Mouse (Mus musculus) G1E (cell line): ENCODE measurements around the gene Arhgef18. TPM values are rescaled to one million over a fixed set of nuclear protein-coding genes. Genes with fewer than 3 reads are reported as not detected.
A peak's percentile ranks its signal among the peaks of the same experiment; 100 is the strongest.

Experiments used
- ATAC-seq: 2 replicates; pipeline ENCODE4 v1.8.0; 2016; ENCODE audit warnings: mild to moderate bottlenecking; ENCODE audit not compliant: insufficient number of reproducible peaks, poor library complexity, low FRiP score, severe bottlenecking; ENCODE audit errors: extremely low read depth
- DNase-seq: peaks from one replicate; pipeline ENCODE4 v3.0.0; 2012; ENCODE audit warnings: low spot score
- H3K27me3 ChIP-seq: 2 replicates; pipeline ENCODE4 v1.6.1; 2012; ENCODE audit warnings: mild to moderate bottlenecking, low read length, inconsistent platforms; ENCODE audit not compliant: insufficient read depth
- H3K36me3 ChIP-seq: replicated peaks from 2 replicates; pipeline ENCODE3; 2012; ENCODE audit warnings: mild to moderate bottlenecking, inconsistent platforms
- H3K4me1 ChIP-seq: 2 replicates; pipeline ENCODE4 v1.6.1; 2012; ENCODE audit warnings: low read depth, low read length, inconsistent platforms, mixed read lengths; ENCODE audit not compliant: insufficient read depth
- H3K4me3 ChIP-seq: 2 replicates; pipeline ENCODE4 v1.5.1; 2012; ENCODE audit warnings: low read depth, mild to moderate bottlenecking, inconsistent platforms, low read length, moderate library complexity, mixed read lengths
- H3K9me3 ChIP-seq: replicated peaks from 2 replicates; pipeline ENCODE4 v1.6.1; 2012; ENCODE audit warnings: inconsistent platforms
- CTCF ChIP-seq: IDR thresholded peaks from 2 replicates; pipeline ENCODE4 v1.5.1; 2012; ENCODE audit warnings: low read depth, low read length, inconsistent platforms, mixed read lengths
- GATA1 ChIP-seq: IDR thresholded peaks from 2 replicates; pipeline ENCODE4 v1.6.1; 2012; ENCODE audit warnings: borderline replicate concordance, low read length, inconsistent platforms, mixed read lengths
- GATA2 ChIP-seq: IDR thresholded peaks from 2 replicates; pipeline ENCODE4 v1.6.1; 2012; ENCODE audit warnings: low read depth, low read length, inconsistent platforms, borderline replicate concordance
- POLR2AphosphoS5 ChIP-seq: IDR thresholded peaks from 2 replicates; pipeline ENCODE4 v1.6.1; 2012; ENCODE audit warnings: low read depth, low read length, inconsistent platforms; ENCODE audit not compliant: insufficient replicate concordance
- TAL1 ChIP-seq: conservative IDR thresholded peaks from 2 replicates; pipeline ENCODE4 v1.6.1; 2012; ENCODE audit warnings: low read depth, low read length, inconsistent platforms, mixed read lengths
- polyA plus RNA-seq: library from polyadenylated mRNA; stranded (reverse); fragments of >175 nt; gene quantifications from 2 replicates; pipeline ENCODE4 v1.2.3, GENCODE M21; 2012
- total RNA-seq, 2 experiments: library from RNA; stranded (forward) in 1 of 2; stranded (reverse) in 1 of 2; fragments of 200-1000 nt in 1 of 2; fragments of >200 nt in 1 of 2; fragmentation: Nextera tagmentation in 1 of 2; gene quantifications; 2 replicates each; pipeline ENCODE4 v1.2.3; 2014 to 2017

Gene Arhgef18
- 13.0 and 13.1 TPM in 2 replicates for total RNA-seq (2014; fragmentation: Nextera tagmentation)
- total RNA-seq (2017): 12.4 and 13.3 TPM in 2 replicates
- polyA plus RNA-seq: 37.6 and 47.7 TPM in 2 replicates

GRCm38 (mm10) chr8:3392771-3393710, at the start of gene Arhgef18:
Arhgef18 (plus strand) TSS chr8:3393006.
- no peak for TF ChIP-seq TAL1
- TF ChIP-seq POLR2AphosphoS5: no peak
- no peak for TF ChIP-seq GATA2
- TF ChIP-seq GATA1: no peak
- TF ChIP-seq CTCF: no peak
- Histone ChIP-seq H3K9me3 (no peaks in the 10 kb centered on the region), H3K4me3 (peak within 1 kb of the TSS; percentile 81), H3K36me3 (peaks cover 38% of the 10 kb centered on the region), H3K4me1 (peaks cover 67% of the 10 kb centered on the region), H3K27me3 (peaks cover 5% of the 10 kb centered on the region; the same call in 1 of the 2 replicates)
- ATAC-seq (peak; percentile 98), DNase-seq (peak; percentile 78)

- no peaks in the 10 kb centered on the region for H3K36me3 ChIP-seq
- no peak overlapping the region for H3K4me3 ChIP-seq
- ATAC-seq (no peak), DNase-seq (no peak)
- H3K9me3 ChIP-seq: no peaks in the 10 kb centered on the region
- TF ChIP-seq POLR2AphosphoS5: no peak
- TF ChIP-seq TAL1: no peak
- no peak for TF ChIP-seq GATA2
- TF ChIP-seq CTCF: no peak
- no peak for TF ChIP-seq GATA1
- 0 out of 2 replicates have a peak, but pooled peaks cover 2% of the 10 kb centered on the region for H3K27me3 ChIP-seq
- peaks cover 3% of the 10 kb centered on the region; the same call in 1 of the 2 replicates for H3K4me1 ChIP-seq
These were observed 47.5 kb upstream of the Arhgef18 start for GRCm38 (mm10) chr8:3345337-3345736.

GRCm38 (mm10) chr8:3346691-3347413, 46.0 kb upstream of the Arhgef18 start:
- H3K36me3 ChIP-seq: no peaks in the 10 kb centered on the region
- no peaks in the 10 kb centered on the region for H3K9me3 ChIP-seq
- H3K4me1 ChIP-seq: peaks cover 3% of the 10 kb centered on the region; the same call in 1 of the 2 replicates
- TF ChIP-seq GATA2 (no peak), TAL1 (no peak)
- H3K4me3 ChIP-seq: no peak overlapping the region
- no peak for DNase-seq
- ATAC-seq: no peak
- 0 out of 2 replicates have a peak, but pooled peaks cover 2% of the 10 kb centered on the region for H3K27me3 ChIP-seq

- Histone ChIP-seq H3K9me3 (no peaks in the 10 kb centered on the region), H3K4me1 (peaks cover 7% of the 10 kb centered on the region), H3K4me3 (no peak overlapping the region), H3K27me3 (peaks cover 2% of the 10 kb centered on the region; the same call in 1 of the 2 replicates), H3K36me3 (no peaks in the 10 kb centered on the region)
- TF ChIP-seq TAL1: no peak
- no peak for TF ChIP-seq CTCF
- no peak for TF ChIP-seq POLR2AphosphoS5
- no peak for TF ChIP-seq GATA1
- ATAC-seq: no peak
- DNase-seq: no peak
These were observed 44.5 kb upstream of the Arhgef18 start for GRCm38 (mm10) chr8:3348142-3348823.

- TF ChIP-seq GATA1: no peak
- TF ChIP-seq POLR2AphosphoS5: no peak
- no peak for TF ChIP-seq TAL1
- TF ChIP-seq CTCF: no peak
- no peak for TF ChIP-seq GATA2
- peaks cover 10% of the 10 kb centered on the region for H3K27me3 ChIP-seq
- H3K4me3 ChIP-seq: no peak overlapping the region
- H3K9me3 ChIP-seq: no peaks in the 10 kb centered on the region
- H3K36me3 ChIP-seq: no peaks in the 10 kb centered on the region
- DNase-seq (no peak), ATAC-seq (no peak)
- peaks cover 18% of the 10 kb centered on the region for H3K4me1 ChIP-seq
These were observed 42.1 kb upstream of the Arhgef18 start for GRCm38 (mm10) chr8:3350747-3351146.

DNA sequence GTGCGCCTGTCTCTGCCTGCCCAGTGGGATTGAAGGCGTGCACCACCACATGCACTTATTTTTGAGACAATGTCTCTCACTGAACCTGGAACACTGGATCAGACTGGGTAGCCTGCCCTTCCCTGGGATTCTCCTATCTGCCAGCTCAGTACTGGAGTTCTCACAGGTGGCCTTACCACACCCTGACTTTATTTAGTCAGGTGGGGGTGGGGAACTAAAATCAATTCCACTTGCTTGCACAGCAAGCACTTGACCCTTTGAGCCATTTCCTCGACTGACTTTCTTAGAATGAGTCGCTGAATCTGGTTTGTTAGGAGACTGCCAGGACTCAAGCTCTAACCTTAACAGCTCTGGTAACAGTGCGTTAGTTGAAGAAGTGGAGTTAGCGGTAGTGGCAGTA, 40.1 kb upstream of the Arhgef18 start:
- ATAC-seq (no peak), DNase-seq (no peak)
- peaks cover 8% of the 10 kb centered on the region for H3K27me3 ChIP-seq
- TF ChIP-seq GATA2 (no peak), GATA1 (no peak), CTCF (no peak), TAL1 (no peak), POLR2AphosphoS5 (no peak)
- H3K4me3 ChIP-seq: no peak overlapping the region
- H3K36me3 ChIP-seq: no peaks in the 10 kb centered on the region
- no peaks in the 10 kb centered on the region for H3K9me3 ChIP-seq
- peaks cover 15% of the 10 kb centered on the region for H3K4me1 ChIP-seq
